Mouse (Mus musculus) limb, embryonic 14.5 days (tissue): Measurements from ENCODE around the gene Psmd2. TPM values are rescaled to one million over a fixed set of nuclear protein-coding genes. Genes with fewer than 3 reads are reported as not detected.
"Not testable (repeated sequence)": the region's sequence is repeated elsewhere in the genome, so short reads cannot be mapped to it uniquely, and the experiment has no call there.

ENCODE experiments used
- ATAC-seq: fragments of 200-750 bp; cut with Nextera tagmentation; 2 replicates; pipeline ENCODE4 v1.8.0; 2017; ENCODE audit warnings: low read depth, moderate number of reproducible peaks, moderate TSS enrichment; ENCODE audit not compliant: low FRiP score
- DNase-seq: peaks from one replicate; pipeline ENCODE4 v3.0.0-alpha.2; 2015; ENCODE audit warnings: low spot score
- H3K27ac ChIP-seq: fragments of 300-500 bp; sonication (generic); replicated peaks from 2 replicates; pipeline ENCODE4 v1.5.1; 2014; ENCODE audit warnings: low read depth, mild to moderate bottlenecking, low read length, moderate library complexity, mixed read lengths
- H3K27me3 ChIP-seq: fragments of 300-500 bp; sonication (generic); 2 replicates; pipeline ENCODE4 v1.6.1; 2014; ENCODE audit warnings: low read length, mixed read lengths; ENCODE audit not compliant: control insufficient read depth, insufficient read depth
- H3K36me3 ChIP-seq: fragments of 300-500 bp; sonication (generic); 2 replicates; pipeline ENCODE4 v1.6.1; 2014; ENCODE audit warnings: mild to moderate bottlenecking, low read length, moderate library complexity, mixed read lengths; ENCODE audit not compliant: control insufficient read depth, insufficient read depth
- H3K4me1 ChIP-seq: fragments of 300-500 bp; sonication (generic); 2 replicates; pipeline ENCODE4 v1.6.1; 2014; ENCODE audit warnings: antibody characterized with exemption, low read length, mixed read lengths; ENCODE audit not compliant: control insufficient read depth, insufficient read depth
- H3K4me2 ChIP-seq: fragments of 300-500 bp; sonication (generic); replicated peaks from 2 replicates; pipeline ENCODE4 v1.6.1; 2014; ENCODE audit warnings: low read depth, mild to moderate bottlenecking, low read length, moderate library complexity; ENCODE audit not compliant: severe bottlenecking
- H3K4me3 ChIP-seq: fragments of 300-500 bp; sonication (generic); replicated peaks from 2 replicates; pipeline ENCODE4 v1.5.1; 2014; ENCODE audit warnings: low read length
- H3K9ac ChIP-seq: fragments of 300-500 bp; sonication (generic); 2 replicates; pipeline ENCODE4 v1.6.1; 2014; ENCODE audit warnings: mild to moderate bottlenecking, low read depth, low read length, moderate library complexity; ENCODE audit not compliant: severe bottlenecking
- H3K9me3 ChIP-seq: fragments of 300-500 bp; sonication (generic); 2 replicates; pipeline ENCODE4 v1.6.1; 2016; ENCODE audit warnings: low read length; ENCODE audit not compliant: control insufficient read depth
- POLR2A ChIP-seq: fragments of 200-500 bp; IDR thresholded peaks from 2 replicates; pipeline ENCODE4 v1.8.0; 2012; ENCODE audit warnings: inconsistent platforms, mild to moderate bottlenecking, moderate library complexity, borderline replicate concordance; ENCODE audit not compliant: insufficient read depth, insufficient read length; ENCODE audit errors: extremely low read depth
- WGBS: fragments of 180-500 bp; shearing (Covaris S2); extraction: QIAGEN DNeasy Blood & Tissue Kit; methylation state at CpG from one replicate; pipeline ENCODE4 v1.1.7; 2014; 5-methylcytosine and 5-hydroxymethylcytosine counted together
- polyA plus RNA-seq, 2 experiments: library from polyadenylated mRNA; depleted of rRNA in 1 of 2; stranded (reverse) in 1 of 2; unstranded in 1 of 2; fragments of >200 nt; fragmentation: Nextera tagmentation in 1 of 2; extraction: Ambion mirVana in 1 of 2; gene quantifications; 2 replicates each; pipeline versions ENCODE4 v1.2.1 to v1.2.3; 2012 to 2014

Gene Psmd2
- polyA plus RNA-seq, 2 experiments, result 180 to 270 TPM

DNA sequence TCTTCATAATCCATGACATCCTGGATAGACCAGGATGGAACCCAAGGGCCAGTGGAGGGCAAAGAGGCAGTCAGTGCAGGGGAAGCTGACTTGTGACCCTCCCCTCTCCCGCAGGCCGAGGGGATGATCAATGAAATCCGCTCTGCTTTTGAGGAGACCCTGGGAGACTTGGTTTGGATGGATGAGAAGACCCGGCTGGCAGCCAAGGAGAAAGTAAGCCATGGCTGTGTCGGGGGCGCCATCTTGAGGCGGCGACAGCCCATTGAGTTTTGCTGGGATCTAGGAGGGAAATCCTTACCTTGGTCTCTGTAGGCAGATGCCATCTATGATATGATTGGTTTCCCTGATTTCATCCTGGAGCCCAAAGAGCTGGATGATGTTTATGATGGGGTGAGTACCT is 9.3 kb upstream of the Psmd2 start:
- WGBS, result 4% methylated on average over 8 of the region's 8 CpGs
- H3K4me3 ChIP-seq, result no peak overlapping the region
- DNase-seq (peak; percentile 67), ATAC-seq (peak; percentile 62; the same call in 1 of the 2 replicates)
- no peak for TF ChIP-seq POLR2A
- no peaks in the 10 kb centered on the region for H3K27me3 ChIP-seq
- no peak overlapping the region for H3K4me2 ChIP-seq
- no peak overlapping the region for H3K27ac ChIP-seq
- no peaks in the 10 kb centered on the region for H3K9me3 ChIP-seq
- H3K9ac ChIP-seq, result no peak overlapping the region
- no peaks in the 10 kb centered on the region for H3K4me1 ChIP-seq
- no peaks in the 10 kb centered on the region for H3K36me3 ChIP-seq

- H3K9me3 ChIP-seq, result no peaks in the 10 kb centered on the region
- 80% methylated on average over 7 of the region's 7 CpGs for WGBS
- no peak for TF ChIP-seq POLR2A
- H3K4me1 ChIP-seq, result no peaks in the 10 kb centered on the region
- no peak for DNase-seq
- ATAC-seq, result no peak
- no peak overlapping the region for H3K9ac ChIP-seq
- no peak overlapping the region for H3K4me3 ChIP-seq
- no peak overlapping the region for H3K4me2 ChIP-seq
- no peak overlapping the region for H3K27ac ChIP-seq
- no peaks in the 10 kb centered on the region for H3K27me3 ChIP-seq
- H3K36me3 ChIP-seq, result no peaks in the 10 kb centered on the region
These were observed 7.5 kb upstream of the Psmd2 start for GRCm38 (mm10) chr16:20643911-20644310.

DNA sequence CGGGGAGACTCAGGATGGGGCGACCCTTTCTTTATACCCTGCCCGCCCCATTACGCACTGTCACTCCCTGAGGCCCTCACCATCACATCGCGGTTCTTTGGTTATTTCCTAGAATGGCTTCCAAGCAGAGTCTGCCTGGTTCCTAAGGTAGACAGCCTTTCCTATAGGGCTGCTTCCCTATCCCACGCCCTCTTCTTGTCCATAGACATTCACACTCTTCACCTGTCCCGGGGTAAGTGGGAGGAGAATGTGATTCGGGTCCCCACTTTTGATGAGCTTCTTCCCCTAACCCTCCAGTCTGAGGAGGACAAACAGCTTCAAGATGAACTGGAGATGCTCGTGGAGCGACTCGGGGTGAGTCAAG is 477 bp downstream of the Psmd2 start:
- no peak for ATAC-seq
- Histone ChIP-seq H3K27ac (no peak overlapping the region), H3K4me1 (peaks cover 13% of the 10 kb centered on the region), H3K4me2 (peak overlapping the region; percentile 80), H3K9me3 (no peaks in the 10 kb centered on the region), H3K27me3 (no peaks in the 10 kb centered on the region), H3K36me3 (peaks cover 32% of the 10 kb centered on the region), H3K4me3 (peak overlapping the region; percentile 65), H3K9ac (peak overlapping the region; percentile 80)
- TF ChIP-seq POLR2A, result no peak
- DNase-seq, result no peak
- 7% methylated on average over 12 of the region's 12 CpGs for WGBS

DNA sequence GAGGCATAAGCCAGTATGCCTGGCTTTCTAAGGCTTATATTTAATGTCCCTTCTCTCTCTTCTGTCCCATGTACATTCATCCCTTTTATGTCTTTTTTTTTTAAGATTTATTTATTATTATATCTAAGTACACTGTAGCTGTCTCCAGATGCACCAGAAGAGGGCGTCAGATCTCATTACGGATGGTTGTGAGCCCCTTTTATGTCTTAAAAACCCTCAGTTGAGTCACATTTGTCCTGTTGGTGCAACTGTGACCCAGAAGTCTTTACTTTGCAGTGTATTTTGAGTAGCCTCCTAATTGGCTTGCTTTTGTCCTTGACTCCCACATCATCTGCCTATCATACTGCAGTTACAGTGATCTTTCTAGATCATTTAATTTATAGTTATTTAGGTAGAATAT is 1.9 kb downstream of the Psmd2 start:
- Histone ChIP-seq H3K4me2 (no peak overlapping the region), H3K4me3 (no peak overlapping the region)
- TF ChIP-seq POLR2A, result no peak

DNA sequence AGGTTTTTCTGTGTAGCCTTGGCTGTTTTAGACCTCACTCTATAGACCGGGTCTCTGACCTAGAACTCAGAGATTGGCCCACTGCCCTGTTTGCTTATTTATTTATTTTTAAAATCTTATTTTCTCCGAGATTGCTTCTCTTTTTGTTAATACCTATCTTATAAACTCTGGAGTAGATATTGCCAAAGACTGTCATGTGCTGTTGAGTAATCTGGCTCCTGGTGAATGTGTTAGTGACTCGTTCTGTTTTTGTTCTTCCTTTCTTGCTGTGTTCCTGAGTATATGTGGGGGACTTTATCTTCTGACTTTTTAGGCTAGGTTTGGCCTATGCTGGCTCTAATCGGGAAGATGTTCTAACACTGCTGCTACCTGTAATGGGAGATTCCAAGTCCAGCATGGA is 6.2 kb downstream of the Psmd2 start:
- 90% methylated on average over 4 of the region's 4 CpGs for WGBS
- Histone ChIP-seq H3K9me3 (no peaks in the 10 kb centered on the region), H3K4me1 (peaks cover 5% of the 10 kb centered on the region; the same call in 1 of the 2 replicates), H3K9ac (no peak overlapping the region), H3K27me3 (no peaks in the 10 kb centered on the region), H3K4me3 (no peak overlapping the region), H3K36me3 (peaks cover 88% of the 10 kb centered on the region), H3K27ac (no peak overlapping the region), H3K4me2 (no peak overlapping the region)
- no peak for DNase-seq
- ATAC-seq, result no peak
- no peak for TF ChIP-seq POLR2A

More for the DNA sequence above, 1.9 kb downstream of the Psmd2 start:
- Histone ChIP-seq H3K4me1 (peaks cover 13% of the 10 kb centered on the region), H3K36me3 (peaks cover 46% of the 10 kb centered on the region), H3K27ac (no peak overlapping the region), H3K9me3 (no peaks in the 10 kb centered on the region), H3K9ac (no peak overlapping the region), H3K27me3 (no peaks in the 10 kb centered on the region)
- 59% methylated on average over 2 of the region's 2 CpGs for WGBS
- no peak for DNase-seq
- ATAC-seq, result no peak

DNA sequence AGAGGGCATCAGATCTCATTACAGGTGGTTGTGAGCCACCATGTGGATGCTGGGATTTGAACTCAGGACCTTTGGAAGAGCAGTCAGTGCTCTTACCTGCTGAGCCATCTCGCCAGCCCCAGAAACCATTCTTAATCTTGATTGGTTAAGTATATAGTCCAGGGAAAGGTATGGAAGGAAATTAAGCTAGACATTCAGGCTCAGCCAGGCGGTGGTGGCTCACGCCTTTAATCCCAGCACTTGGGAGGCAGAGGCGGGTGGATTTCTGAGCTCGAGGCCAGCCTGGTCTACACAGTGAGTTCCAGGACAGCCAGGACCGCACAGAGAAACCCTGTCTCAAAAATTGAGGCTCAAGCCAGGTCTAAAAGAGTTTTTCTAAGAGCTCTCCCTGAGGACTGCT is 16.6 kb downstream of the Psmd2 start, which contains the start of gene Eif4g1:
Gene Eif4g1 (plus strand): TSS at position 301 of the 400 bp plus-strand sequence.
- H3K36me3 ChIP-seq, H3K27ac ChIP-seq: not testable (repeated sequence)
- 91% methylated on average over 5 of the region's 6 CpGs for WGBS

More for the DNA sequence above, 16.6 kb downstream of the Psmd2 start, which contains the start of gene Eif4g1:
- H3K9ac ChIP-seq, DNase-seq, H3K4me1 ChIP-seq, H3K4me3 ChIP-seq, H3K27me3 ChIP-seq, H3K4me2 ChIP-seq, H3K9me3 ChIP-seq, ATAC-seq: not testable (repeated sequence)
